Mouse (Mus musculus) adrenal gland, adult (tissue): ENCODE measurements around the gene Rab5if.
"Not testable (repeated sequence)": the region's sequence is repeated elsewhere in the genome, so short reads cannot be mapped to it uniquely, and the experiment has no call there.

ENCODE experiments used
- DNase-seq, 2 experiments: peaks; one replicate each; pipeline ENCODE4 v3.0.0; 2022 to 2023; ENCODE audit warnings: low spot score in 1 of 2; ENCODE audit not compliant: inconsistent age in 2 of 2

The Rab5if gene

GRCm38 (mm10) chr2:156853999-156854771, 8.7 kb upstream of the Rab5if start:
- DNase-seq: peak; percentile 30 to 69

- no peak for DNase-seq
Observed at GRCm38 (mm10) chr2:156856311-156856710, 6.6 kb upstream of the Rab5if start.

DNA sequence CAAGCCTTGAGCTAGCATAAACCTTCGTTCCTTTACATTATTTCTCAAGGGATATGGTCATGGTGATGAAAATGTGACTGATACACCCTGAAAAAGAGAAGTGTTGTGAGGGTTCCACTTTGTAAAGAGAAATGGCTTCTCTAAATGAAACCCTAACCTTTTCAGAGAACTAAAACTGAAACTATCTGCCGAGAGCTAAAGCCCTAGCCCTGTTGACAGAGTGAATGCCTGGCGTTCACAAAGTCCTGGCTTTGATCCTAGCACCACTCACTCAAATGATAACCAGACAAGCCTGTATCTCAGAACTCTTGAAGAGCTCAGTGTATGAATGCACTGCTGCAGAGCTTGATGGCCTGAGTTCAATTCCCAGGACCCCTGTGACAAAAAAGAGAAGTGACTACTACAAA, 5.5 kb upstream of the Rab5if start:
- DNase-seq: no peak

DNA sequence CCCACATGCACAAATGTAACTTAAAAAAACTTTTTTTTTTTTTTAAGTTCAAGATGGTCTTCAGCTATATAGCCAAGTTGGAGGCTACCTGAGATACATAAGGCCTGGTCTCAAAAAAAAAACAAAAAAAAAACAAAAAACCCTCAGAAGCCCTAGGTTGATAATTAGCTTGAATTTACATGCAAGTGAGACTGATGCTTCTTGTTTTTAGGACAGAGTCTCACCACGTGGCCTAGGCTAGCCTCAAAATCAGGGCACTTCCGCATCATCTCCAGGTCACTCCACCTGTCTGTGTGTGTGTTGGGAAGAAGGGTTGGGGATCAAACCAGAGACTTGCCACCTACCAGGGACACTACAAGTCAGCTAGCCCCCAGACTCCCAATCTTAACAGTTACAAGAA, 5.1 kb upstream of the Rab5if start, which contains the start of gene 4930518I15Rik:
Gene 4930518I15Rik, minus strand, starts transcription at position 112 of the 400 bp plus-strand sequence.
- no peak for DNase-seq

- no peak for DNase-seq
Observed at GRCm38 (mm10) chr2:156858671-156859070, 4.3 kb upstream of the Rab5if start.

DNA sequence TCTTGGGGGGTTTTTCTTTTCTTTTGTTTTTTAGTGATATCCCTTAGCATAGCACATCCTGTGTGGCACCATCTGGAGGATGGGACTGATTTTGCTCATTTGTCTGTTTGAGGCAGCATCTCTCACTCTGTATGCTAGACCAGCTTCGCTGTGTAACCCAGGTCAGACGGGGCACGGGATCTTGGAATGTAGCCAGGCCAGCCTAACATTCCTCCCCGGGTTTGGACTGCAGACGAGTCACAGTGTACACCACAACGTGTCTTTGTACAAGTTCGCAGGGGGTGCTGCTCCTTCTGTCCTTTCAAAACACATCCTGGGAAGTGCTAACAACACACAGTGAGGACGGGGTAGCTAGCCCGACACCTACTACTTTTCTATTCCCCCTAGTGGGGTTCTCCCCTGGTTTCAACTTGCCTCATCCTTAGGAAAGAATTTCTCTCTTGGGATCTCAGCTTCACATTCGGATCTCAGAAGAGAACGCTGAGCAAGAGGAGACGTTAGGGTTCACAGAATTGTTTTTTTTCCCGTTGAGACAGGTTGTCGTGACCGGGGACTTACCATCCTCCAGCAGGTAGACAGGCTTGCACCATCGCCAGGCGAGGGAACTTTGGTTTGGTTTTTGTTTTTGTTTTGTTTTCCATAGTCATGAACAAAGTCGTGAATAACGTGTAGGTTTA, 749 bp upstream of the Rab5if start:
- DNase-seq: peak; percentile 57 to 80

DNA sequence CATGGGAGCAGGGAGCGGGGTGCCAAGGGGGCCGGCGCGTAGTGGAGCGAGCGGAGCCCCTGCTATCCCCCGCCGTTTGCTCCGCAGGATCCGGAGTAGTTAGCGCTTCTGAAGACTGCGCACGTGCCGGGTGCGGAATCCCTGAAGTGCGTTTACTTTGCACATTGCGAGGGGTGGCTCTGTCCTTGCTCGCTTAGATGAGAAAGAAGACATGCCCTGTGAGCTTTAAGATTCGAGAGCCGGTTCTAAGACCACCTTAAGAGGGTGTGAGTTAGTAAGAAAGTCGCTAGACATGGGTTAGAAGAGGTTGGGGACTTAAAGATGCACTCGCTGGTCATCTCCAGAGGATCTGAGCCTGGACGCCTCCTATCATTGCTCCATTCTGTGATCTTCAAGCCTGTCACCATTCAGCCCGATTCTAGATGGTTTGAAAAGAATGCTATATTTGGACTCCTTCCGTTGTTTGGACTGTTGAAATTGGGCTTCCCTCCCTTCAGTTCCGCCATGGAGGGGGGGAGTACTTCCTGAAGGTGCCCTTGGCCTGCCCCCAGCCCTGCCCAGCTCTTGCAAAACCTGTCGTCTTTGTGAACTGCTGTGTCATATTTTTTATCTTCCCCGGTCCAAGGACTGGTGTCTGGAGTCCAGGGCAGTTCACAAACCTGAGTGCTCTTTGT, 696 bp downstream of the Rab5if start:
- DNase-seq: peak; percentile 85 to 94

DNA sequence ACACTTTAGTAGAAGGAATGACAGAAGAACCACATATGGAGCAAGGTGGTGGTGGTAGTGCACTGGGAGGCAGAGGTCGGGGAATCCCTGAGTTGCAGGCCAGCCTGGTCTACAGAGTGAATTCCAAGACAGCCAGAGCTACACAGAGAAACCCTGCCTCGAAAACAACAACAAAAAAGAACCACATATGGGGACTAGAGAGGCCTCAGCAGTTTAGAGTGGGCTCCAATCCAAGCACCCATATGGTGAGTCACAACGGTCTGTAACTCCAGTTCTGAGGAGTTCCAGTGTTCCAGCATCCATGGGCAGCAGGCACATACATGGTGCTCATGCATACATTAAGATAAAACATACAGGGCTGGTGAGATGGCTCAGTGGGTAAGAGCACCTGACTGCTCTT, 1.6 kb downstream of the Rab5if start:
- peak; percentile 31 to 68 for DNase-seq

- DNase-seq: peak in 1 of 2 experiments; percentile 70
Observed at GRCm38 (mm10) chr2:156868994-156869393, 6.1 kb downstream of the Rab5if start.

- DNase-seq: no peak
Observed at GRCm38 (mm10) chr2:156869554-156869953, 6.6 kb downstream of the Rab5if start.

DNA sequence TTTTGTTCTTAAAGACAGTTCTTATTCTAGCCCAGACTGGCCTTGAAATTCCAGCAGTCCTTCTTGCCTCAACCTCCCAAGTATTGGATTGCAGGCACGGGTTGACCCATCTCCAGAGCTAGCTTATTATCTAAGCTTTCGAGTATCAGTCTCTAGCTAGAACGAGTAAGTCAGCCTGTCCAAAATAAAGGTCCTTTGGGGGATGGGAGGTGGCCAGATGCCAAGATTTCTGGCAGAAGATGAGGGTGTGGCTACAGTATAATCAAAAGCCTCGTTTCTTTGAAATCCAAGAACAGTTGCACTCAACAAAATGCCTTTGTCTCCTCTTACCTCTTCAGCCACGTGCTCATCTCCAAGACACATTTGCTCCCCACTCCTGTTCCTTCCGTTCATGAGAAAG, 7.6 kb downstream of the Rab5if start:
- DNase-seq: peak; percentile 59 to 84

DNA sequence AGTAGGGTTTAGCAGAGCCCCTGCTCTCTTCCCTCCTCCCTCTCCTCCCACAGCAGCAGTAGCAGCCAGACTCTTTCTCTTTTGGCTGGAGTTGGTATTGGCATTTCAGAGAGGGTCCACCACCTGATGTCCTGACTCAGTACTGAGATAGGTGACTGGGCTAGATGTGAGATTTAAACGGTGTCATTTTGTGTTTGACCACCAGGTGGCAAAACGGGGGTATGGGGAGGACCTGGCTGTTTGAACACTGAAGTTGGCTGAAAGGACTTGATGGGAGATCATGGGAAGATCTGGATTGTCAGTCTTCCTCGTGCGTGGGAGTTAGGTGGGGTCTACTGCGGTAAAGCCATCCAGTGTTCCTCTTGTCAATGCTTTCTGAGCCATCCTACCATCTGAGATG, 10.7 kb downstream of the Rab5if start:
- peak; percentile 33 to 78 for DNase-seq

DNA sequence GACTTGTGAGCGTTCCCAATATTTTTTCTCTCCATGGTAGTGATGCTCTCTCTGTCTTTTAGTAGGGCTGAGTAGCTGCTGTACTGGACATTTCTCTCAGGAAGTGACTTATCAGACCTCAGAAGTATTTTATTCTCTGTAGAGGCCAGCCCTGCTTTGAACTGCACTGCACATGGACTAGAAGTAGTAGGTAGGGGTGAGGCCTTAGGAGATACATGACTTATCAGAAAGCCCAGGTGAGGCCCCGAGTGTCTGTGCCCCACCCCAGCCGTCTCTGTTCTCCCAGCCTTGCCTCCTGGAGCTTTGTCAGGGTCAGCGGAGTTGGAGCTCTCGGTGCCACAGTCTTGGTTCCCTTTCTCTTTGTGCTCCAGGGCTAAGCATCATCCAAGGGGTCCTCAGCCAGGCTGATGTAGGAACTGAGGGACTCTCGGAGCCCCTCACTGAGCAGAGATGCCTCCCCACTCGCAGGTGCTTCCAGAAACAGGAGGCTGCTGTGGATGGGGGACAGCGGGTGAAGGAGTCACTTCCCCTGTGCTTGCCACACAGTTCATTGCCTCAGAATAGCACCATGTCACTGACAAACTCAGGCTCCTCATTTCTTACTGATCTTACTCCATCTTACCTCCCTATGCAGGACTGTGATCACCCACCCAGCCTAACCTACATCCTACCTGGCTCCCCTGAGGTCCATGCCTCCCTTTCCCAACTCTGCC, 11.3 kb downstream of the Rab5if start:
- DNase-seq: no peak

DNA sequence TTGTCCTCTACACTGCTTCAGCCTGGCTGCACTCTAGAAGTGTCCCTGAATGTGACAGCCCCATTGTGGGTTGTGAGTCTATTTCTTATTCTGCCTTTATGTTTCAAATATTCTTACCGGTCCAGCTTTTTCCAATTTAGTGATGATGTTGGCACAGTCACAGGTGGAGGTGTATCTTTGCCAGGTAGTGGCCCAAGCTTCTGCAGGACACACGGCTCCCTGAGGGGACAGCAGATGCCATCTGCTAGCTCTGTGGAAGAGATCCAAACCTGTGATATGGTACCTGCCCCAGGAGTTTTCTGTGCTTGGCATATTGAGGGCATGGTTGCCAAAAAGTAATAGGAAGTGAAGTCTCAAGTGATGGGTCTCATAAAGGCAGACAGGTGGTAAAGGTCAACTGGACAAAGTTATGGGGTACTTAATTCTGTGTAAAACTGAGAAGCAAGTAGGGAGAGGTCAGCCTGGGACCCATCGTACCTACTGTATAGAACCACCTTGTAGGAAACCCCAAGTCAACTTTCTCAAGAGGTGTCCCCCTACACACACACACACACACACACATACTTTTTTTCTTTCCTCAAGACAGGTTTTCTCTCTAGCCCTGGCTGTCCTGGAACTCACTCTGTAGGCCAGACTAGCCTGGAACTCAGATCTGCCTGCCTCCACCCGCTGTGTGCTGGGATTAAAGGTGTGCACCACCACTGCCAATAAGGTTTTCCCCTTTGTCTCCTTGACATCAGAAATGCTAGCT, 12.0 kb downstream of the Rab5if start:
- no peak for DNase-seq

DNA sequence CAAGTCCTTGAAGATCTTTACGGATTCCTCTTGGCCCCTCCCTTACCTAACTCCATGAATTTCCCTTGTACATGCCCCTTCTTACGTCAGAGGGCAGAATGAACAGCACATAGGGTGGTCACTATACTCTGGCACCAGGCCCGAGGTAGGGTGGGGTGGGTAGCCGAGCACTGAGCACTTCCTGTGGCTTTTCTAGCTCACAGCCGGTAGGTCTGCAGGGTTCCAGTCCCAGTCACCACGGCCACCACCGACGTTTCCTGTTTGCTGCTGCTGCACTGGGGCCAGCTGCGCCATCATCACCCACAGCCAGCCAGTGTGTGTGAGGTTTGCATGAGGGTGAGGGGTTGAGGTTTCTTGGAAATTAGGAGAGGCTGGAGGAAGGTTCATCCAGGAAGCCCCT, 14.8 kb downstream of the Rab5if start:
- no peak for DNase-seq

DNA sequence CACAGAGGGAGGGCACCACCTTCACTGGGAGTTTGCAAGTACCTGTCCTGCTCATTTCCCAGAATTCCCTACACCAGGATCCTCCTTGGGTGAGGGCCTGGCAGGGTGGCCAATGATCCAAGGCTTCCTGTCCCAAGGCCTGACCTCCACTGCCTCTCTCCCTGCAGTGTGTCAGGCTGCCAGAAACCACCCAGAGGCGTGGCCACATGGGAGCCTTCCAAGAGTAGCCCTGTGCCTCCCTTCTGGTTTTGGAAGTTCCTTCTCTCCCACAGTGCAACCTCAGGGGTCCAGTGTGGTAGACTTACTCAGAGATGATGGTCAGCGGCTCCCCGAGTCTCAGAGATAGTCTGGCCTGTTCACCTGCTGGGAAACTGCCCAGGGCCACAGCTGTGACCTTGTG, 16.6 kb downstream of the Rab5if start:
- peak; percentile 35 to 78 for DNase-seq

GRCm38 (mm10) chr2:156882431-156883001, 19.6 kb downstream of the Rab5if start:
- no peak for DNase-seq

- DNase-seq: no peak
Observed at GRCm38 (mm10) chr2:156884396-156885211, 21.7 kb downstream of the Rab5if start.

DNA sequence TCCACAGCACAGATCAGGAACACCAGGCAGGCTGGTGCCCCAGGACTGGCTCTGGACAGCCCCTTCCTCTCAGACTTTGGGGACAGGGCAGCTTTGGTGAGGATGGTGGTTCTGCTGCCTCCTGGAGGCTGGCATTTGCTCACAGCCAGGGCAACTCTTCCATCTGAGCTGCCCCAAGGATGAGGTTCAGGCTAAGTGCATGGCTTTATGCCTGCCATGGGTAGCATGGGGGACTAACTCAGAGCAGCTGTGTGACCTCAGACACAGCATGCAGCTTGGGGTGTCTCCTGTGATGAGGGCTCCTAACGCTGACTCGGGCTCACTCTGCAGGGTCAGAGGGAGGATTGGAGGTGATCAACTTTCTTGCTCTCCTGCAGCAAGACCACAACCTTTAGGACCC, 22.7 kb downstream of the Rab5if start:
- not testable (repeated sequence) for DNase-seq
